Mouse (Mus musculus): ENCODE results near the gene Susd2.

Gene Susd2

GRCm38 (mm10) chr10:75643741-75644343 is at the start of gene Susd2:
Gene Susd2 (minus strand): TSS chr10:75644008.
- peak in 1 of 2 experiments; percentile 33 for DNase-seq

GRCm38 (mm10) chr10:75688598-75688997 is 44.8 kb upstream of the Susd2 start:
- no peak for DNase-seq

- DNase-seq = no peak
Measured at GRCm38 (mm10) chr10:75686724-75687123, 42.9 kb upstream of the Susd2 start.

GRCm38 (mm10) chr10:75684035-75685004 is 40.5 kb upstream of the Susd2 start:
- no peak for DNase-seq

- no peak for DNase-seq
Measured at GRCm38 (mm10) chr10:75680574-75681001, 36.8 kb upstream of the Susd2 start.

GRCm38 (mm10) chr10:75679204-75679603 is 35.4 kb upstream of the Susd2 start:
- no peak for DNase-seq

- no peak for DNase-seq
Measured at GRCm38 (mm10) chr10:75677989-75678388, 34.2 kb upstream of the Susd2 start.

GRCm38 (mm10) chr10:75677571-75677970 is 33.8 kb upstream of the Susd2 start:
- no peak for DNase-seq

- DNase-seq = no peak
Measured at GRCm38 (mm10) chr10:75676819-75677565, 33.2 kb upstream of the Susd2 start.

GRCm38 (mm10) chr10:75676286-75676685 is 32.5 kb upstream of the Susd2 start:
- no peak for DNase-seq

- DNase-seq = no peak
Measured at GRCm38 (mm10) chr10:75675594-75675993, 31.8 kb upstream of the Susd2 start.

- no peak for DNase-seq
Measured at GRCm38 (mm10) chr10:75669936-75670335, 26.1 kb upstream of the Susd2 start.

- DNase-seq = no peak
Measured at GRCm38 (mm10) chr10:75667911-75668270, 24.1 kb upstream of the Susd2 start.

- peak; percentile 57 to 66 for DNase-seq
Measured at GRCm38 (mm10) chr10:75667115-75667910, 23.5 kb upstream of the Susd2 start.

GRCm38 (mm10) chr10:75666451-75667030 is 22.7 kb upstream of the Susd2 start:
- no peak for DNase-seq

GRCm38 (mm10) chr10:75664673-75665270 is 21.0 kb upstream of the Susd2 start:
- DNase-seq = no peak

GRCm38 (mm10) chr10:75662575-75662974 is 18.8 kb upstream of the Susd2 start:
- no peak for DNase-seq

- DNase-seq = no peak
Measured at GRCm38 (mm10) chr10:75661876-75662275, 18.1 kb upstream of the Susd2 start.

- no peak for DNase-seq
Measured at GRCm38 (mm10) chr10:75661381-75661780, 17.6 kb upstream of the Susd2 start.

GRCm38 (mm10) chr10:75657772-75658171 is 14.0 kb upstream of the Susd2 start:
- no peak for DNase-seq

- no peak for DNase-seq
Measured at GRCm38 (mm10) chr10:75657165-75657564, 13.4 kb upstream of the Susd2 start.

GRCm38 (mm10) chr10:75654053-75654452 is 10.2 kb upstream of the Susd2 start:
- DNase-seq = no peak

All from thymus, adult 18-20 months (tissue).